Comparison of ENCODE assay signal across 8 mouse cellular contexts in genomic region chr4:70355659-70356350, GRCm38 (mm10). TPM values are rescaled to one million over a fixed set of nuclear protein-coding genes. Genes with fewer than 3 reads are reported as not detected.
DNase-seq lines count a peak whose midpoint lies in the region; ATAC-seq lines count a peak whose summit lies in the region.

No protein-coding gene starts in this region.

- no peak overlapping the region for H3K27ac ChIP-seq in intestine, embryonic 16.5 days (ENCODE audit: low read length)
- H3K27ac ChIP-seq in midbrain, embryonic 10.5 days (replicated peaks) = no peak overlapping the region

- H3K4me1 ChIP-seq in intestine, embryonic 16.5 days (ENCODE audit: control insufficient read depth, insufficient read depth, low read length) = no peaks in the 10 kb centered on the region
- no peaks in the 10 kb centered on the region for H3K4me1 ChIP-seq in midbrain, embryonic 10.5 days

- no peak overlapping the region for H3K4me3 ChIP-seq in intestine, embryonic 16.5 days (ENCODE audit: low read length)
- no peak overlapping the region for H3K4me3 ChIP-seq in midbrain, embryonic 10.5 days

- no peak overlapping the region for H3K9ac ChIP-seq in intestine, embryonic 16.5 days (ENCODE audit: low read depth, low read length)

- H3K9me3 ChIP-seq in intestine, embryonic 16.5 days (ENCODE audit: control insufficient read depth, low read length) = no peaks in the 10 kb centered on the region
- no peaks in the 10 kb centered on the region for H3K9me3 ChIP-seq in midbrain, embryonic 10.5 days (replicated peaks)

- peak; percentile 42 for DNase-seq in gastrocnemius, adult 18-20 months (ENCODE audit: low spot score)
- no peak for DNase-seq in gastrocnemius, adult 8-10 months (ENCODE audit: low spot score in 2 of 2)
- peak; percentile 58 for DNase-seq in cerebellum, adult 11-12 months
- DNase-seq in frontal cortex, adult 2 months (ENCODE audit: extremely low spot score in 1 of 2, low spot score in 1 of 2) = peak; percentile 41 to 85
- peak; percentile 76 to 78 for DNase-seq in left cerebral cortex, postnatal 14 days (ENCODE audit: low spot score in 2 of 2)
- DNase-seq in midbrain, embryonic 10.5 days (ENCODE audit: low spot score) = peak; percentile 48
- DNase-seq in skeletal muscle tissue, adult 2 months (ENCODE audit: low read depth, low spot score) = peak; percentile 34

- intact Hi-C loops in left cerebral cortex, postnatal 14 days (cut with DNase I) = loop anchor here (2.0 to 5.0 kb wide), 2 partner anchors 91 to 1159 kb away; no protein-coding TSS in a partner anchor

- H3K4me2 ChIP-seq in intestine, embryonic 16.5 days (ENCODE audit: low read depth, low read length) = no peak overlapping the region

- WGBS in intestine, embryonic 16.5 days = 64% methylated on average over 9 of the region's 9 CpGs
- 75% methylated on average over 9 of the region's 9 CpGs for WGBS in midbrain, embryonic 10.5 days

- H3K36me3 ChIP-seq in intestine, embryonic 16.5 days (ENCODE audit: control insufficient read depth, insufficient read depth, low read length) = peaks cover 6% of the 10 kb centered on the region; the same call in 1 of the 2 replicates
- peaks cover 91% of the 10 kb centered on the region for H3K36me3 ChIP-seq in midbrain, embryonic 10.5 days

- peak; percentile 71 for ATAC-seq in intestine, embryonic 16.5 days

- no peaks in the 10 kb centered on the region for H3K27me3 ChIP-seq in intestine, embryonic 16.5 days (replicated peaks; ENCODE audit: control insufficient read depth, insufficient read depth, low read length)
- H3K27me3 ChIP-seq in midbrain, embryonic 10.5 days (ENCODE audit: low read depth, poor library complexity, severe bottlenecking) = no peaks in the 10 kb centered on the region

RNA-seq across cellular contexts. Expression of gene Cdk5rap2, which starts 54.4 kb away (rescaled TPM):
- 1 to 10 TPM; 7.0 to 7.4 TPM for total RNA-seq in gastrocnemius, adult 18-20 months (2021)
- total RNA-seq in gastrocnemius, adult 8-10 months (2022) = 1 to 10 TPM; 7.0 to 8.9 (median 7.8) TPM
- 7.1 and 7.9 TPM in 2 replicates for polyA plus RNA-seq in frontal cortex, adult 2 months (2012; rRNA removed)
- 8.5 and 8.6 TPM in 2 replicates for polyA plus RNA-seq in intestine, embryonic 16.5 days (2015; fragmentation: Nextera tagmentation; extraction: Ambion mirVana)
- total RNA-seq in left cerebral cortex, postnatal 14 days (2021) = 1 to 10 TPM; 7.1 to 8.9 TPM
- polyA plus RNA-seq in midbrain, embryonic 10.5 days (2016; fragmentation: Nextera tagmentation; extraction: Ambion mirVana) = 21.7 and 24.7 TPM in 2 replicates

Comparison
In these comparisons a context has a peak if more than half of its experiments do, and no peak if none do; other contexts are left out.
1. DNase-seq: peak in gastrocnemius, adult 18-20 months (single experiment), cerebellum, adult 11-12 months (single experiment), frontal cortex, adult 2 months (2 of 2), left cerebral cortex, postnatal 14 days (2 of 2), midbrain, embryonic 10.5 days (single experiment) and skeletal muscle tissue, adult 2 months (single experiment); none in gastrocnemius, adult 8-10 months (0 of 2).